Mouse (Mus musculus) spleen, adult 2 months (tissue): ENCODE measurements at regions not wholly inside any gene's neighbourhood (a gene's known extent, or its start where the extent isn't known, plus 50 kb on each side); places are given as distances from the start of the nearest gene placed in this dataset.
"Not testable (repeated sequence)": the region's sequence is repeated elsewhere in the genome, so short reads cannot be mapped to it uniquely, and the experiment has no call there.

Experiments used
- CTCF ChIP-seq: fragments of 200-500 bp; IDR thresholded peaks from 2 replicates; pipeline ENCODE4 v1.5.1; 2011; ENCODE audit warnings: mild to moderate bottlenecking, inconsistent platforms; ENCODE audit not compliant: insufficient read depth, insufficient read length, insufficient replicate concordance; ENCODE audit errors: extremely low read depth
- POLR2A ChIP-seq: fragments of 200-500 bp; IDR thresholded peaks from 2 replicates; pipeline ENCODE4 v1.6.1; 2011; ENCODE audit warnings: low read depth, low read length, inconsistent platforms

GRCm38 (mm10) chr16:55575609-55576283 is 263.0 kb downstream of the Nfkbiz start:
- not testable (repeated sequence) for TF ChIP-seq CTCF, POLR2A
